Mouse (Mus musculus): ENCODE measurements around the gene Mertk. TPM values are rescaled to one million over a fixed set of nuclear protein-coding genes. Genes with fewer than 3 reads are reported as not detected.
A peak's percentile ranks its signal among the peaks of the same experiment; 100 is the strongest.

The Mertk gene
- polyA plus RNA-seq, 1 experiment from 2014 or later, result 4.6 TPM

DNA sequence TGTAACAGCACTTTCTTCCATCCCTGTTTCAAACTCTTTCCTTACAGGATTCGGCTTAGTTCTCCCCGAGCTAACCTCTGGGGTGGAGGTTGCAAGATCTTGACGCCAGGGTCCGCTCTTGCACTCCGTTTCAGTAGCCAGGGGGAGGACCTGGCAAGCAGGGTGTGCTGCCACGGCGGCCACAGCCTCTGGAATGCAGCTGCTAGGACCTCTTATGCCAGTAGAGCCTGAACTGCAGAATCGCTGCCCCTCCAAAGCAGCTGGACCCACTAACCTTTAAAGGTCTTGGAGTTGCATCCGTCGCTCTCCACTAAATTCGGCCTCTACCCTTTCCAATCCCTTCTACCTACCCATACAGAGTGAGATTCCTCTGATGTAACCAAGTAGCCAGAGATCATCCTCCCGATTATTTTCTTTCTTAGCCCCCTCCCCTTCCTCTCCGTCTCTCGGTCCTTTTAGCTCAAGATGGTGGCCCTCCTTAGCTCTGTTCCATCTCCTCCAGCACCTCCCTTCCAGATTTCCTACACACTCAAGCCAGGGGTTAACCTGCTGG lies 540 bp upstream of the Mertk start:
- Histone ChIP-seq H3K9ac (replicated peaks) (peak overlapping the region; percentile 60), H3K4me2 (replicated peaks) (peak overlapping the region; percentile 87), H3K36me3 (no peaks in the 10 kb centered on the region), H3K27ac (replicated peaks) (no peak overlapping the region), H3K27me3 (peaks cover 35% of the 10 kb centered on the region), H3K4me1 (peaks cover 18% of the 10 kb centered on the region), H3K4me3 (peak overlapping the region; percentile 56), H3K9me3 (no peaks in the 10 kb centered on the region)
- ATAC-seq (ENCODE audit: low FRiP score, low read depth), result peak; percentile 88
- WGBS, result under 1% methylated on average over 14 of the region's 14 CpGs

DNA sequence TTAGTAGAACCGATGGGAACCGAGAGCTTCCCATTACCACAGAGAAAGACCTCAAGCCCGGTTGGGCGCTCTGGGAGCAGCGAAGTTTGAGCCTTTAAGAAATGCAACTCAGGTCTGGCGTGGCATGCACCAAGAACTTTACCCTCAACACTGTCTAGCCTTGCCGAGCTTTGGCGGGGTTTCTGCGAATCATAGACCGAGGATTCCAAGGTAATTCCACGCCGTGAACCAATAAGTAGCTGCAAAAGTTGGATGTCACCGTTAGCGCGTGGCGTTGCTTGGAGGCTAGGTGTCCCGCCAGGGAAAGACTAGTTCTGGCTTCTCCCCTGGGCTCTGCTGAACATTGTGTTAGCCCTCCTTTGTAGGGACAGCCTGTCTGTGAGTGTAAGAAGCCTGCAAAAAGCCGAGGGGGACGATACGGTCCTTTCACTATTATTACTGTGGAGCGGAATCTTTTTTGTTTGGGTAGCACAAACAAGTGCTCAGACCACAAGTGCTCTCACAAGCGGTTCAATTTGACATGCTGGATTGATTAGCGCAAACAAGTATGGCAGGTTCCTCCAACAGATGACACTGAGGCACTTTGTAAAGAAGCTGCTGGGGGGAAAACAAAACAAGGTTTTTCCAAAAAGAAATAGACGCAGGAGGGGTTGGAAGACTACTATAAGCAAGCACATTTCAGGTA lies 587 bp downstream of the Mertk start:
- Histone ChIP-seq H3K27me3 (peaks cover 35% of the 10 kb centered on the region), H3K4me1 (peaks cover 18% of the 10 kb centered on the region), H3K9me3 (no peaks in the 10 kb centered on the region), H3K27ac (replicated peaks) (no peak overlapping the region), H3K4me3 (peak overlapping the region; percentile 56), H3K36me3 (no peaks in the 10 kb centered on the region), H3K9ac (replicated peaks) (peak overlapping the region; percentile 60), H3K4me2 (replicated peaks) (peak overlapping the region; percentile 87)
- WGBS, result under 1% methylated on average over 24 of the region's 24 CpGs
- no peak for ATAC-seq (ENCODE audit: low FRiP score, low read depth)

- Histone ChIP-seq H3K9ac (replicated peaks) (no peak overlapping the region), H3K27me3 (peaks cover 8% of the 10 kb centered on the region), H3K4me1 (peaks cover 9% of the 10 kb centered on the region), H3K4me3 (no peak overlapping the region), H3K4me2 (replicated peaks) (no peak overlapping the region), H3K36me3 (no peaks in the 10 kb centered on the region), H3K9me3 (no peaks in the 10 kb centered on the region), H3K27ac (replicated peaks) (no peak overlapping the region)
- no peak for ATAC-seq (ENCODE audit: low FRiP score, low read depth)
- 88% methylated on average over 3 of the region's 3 CpGs for WGBS
Measured at GRCm38 (mm10) chr2:128704474-128704873, 5.7 kb downstream of the Mertk start.

GRCm38 (mm10) chr2:128709264-128709663 lies 10.5 kb downstream of the Mertk start:
- WGBS, result 51% methylated on average over 6 of the region's 6 CpGs
- ATAC-seq (ENCODE audit: low FRiP score, low read depth), result no peak

DNA sequence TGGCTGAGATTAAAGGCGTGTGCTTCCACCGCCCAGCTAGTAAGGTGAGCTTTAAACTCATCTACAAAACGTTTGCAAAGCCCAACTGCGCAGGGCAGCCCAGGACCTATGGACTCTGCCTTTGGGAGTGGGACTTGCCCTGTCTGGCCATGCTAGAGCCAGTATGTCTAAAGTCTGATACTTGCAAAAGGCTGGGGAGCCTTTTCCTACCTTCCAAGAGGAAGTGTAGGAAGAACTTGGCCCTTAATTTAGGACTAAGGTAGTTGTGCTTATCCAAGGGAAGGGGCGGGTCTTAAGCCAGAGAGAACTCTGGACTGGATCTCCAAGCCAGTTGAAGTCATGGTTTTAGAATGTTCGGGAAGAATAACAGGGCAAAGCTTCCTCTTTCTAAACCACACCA lies 11.9 kb downstream of the Mertk start:
- no peak overlapping the region for H3K27ac ChIP-seq (replicated peaks)
- no peak overlapping the region for H3K9ac ChIP-seq (replicated peaks)
- H3K4me3 ChIP-seq, result no peak overlapping the region
- no peaks in the 10 kb centered on the region for H3K9me3 ChIP-seq
- H3K27me3 ChIP-seq, result no peaks in the 10 kb centered on the region
- H3K36me3 ChIP-seq, result no peaks in the 10 kb centered on the region
- H3K4me1 ChIP-seq, result peaks cover 24% of the 10 kb centered on the region; the same call in 1 of the 2 replicates
- ATAC-seq (ENCODE audit: low FRiP score, low read depth), result no peak
- no peak overlapping the region for H3K4me2 ChIP-seq (replicated peaks)
- 80% methylated on average over 6 of the region's 6 CpGs for WGBS

More at GRCm38 (mm10) chr2:128709264-128709663, 10.5 kb downstream of the Mertk start:
- H3K4me3 ChIP-seq, result no peak overlapping the region
- H3K9me3 ChIP-seq, result no peaks in the 10 kb centered on the region
- H3K4me2 ChIP-seq (replicated peaks), result no peak overlapping the region
- no peaks in the 10 kb centered on the region for H3K36me3 ChIP-seq
- H3K27me3 ChIP-seq, result no peaks in the 10 kb centered on the region
- peaks cover 20% of the 10 kb centered on the region; the same call in 1 of the 2 replicates for H3K4me1 ChIP-seq
- H3K27ac ChIP-seq (replicated peaks), result no peak overlapping the region
- no peak overlapping the region for H3K9ac ChIP-seq (replicated peaks)

GRCm38 (mm10) chr2:128712940-128713339 lies 14.2 kb downstream of the Mertk start:
- Histone ChIP-seq H3K27me3 (no peaks in the 10 kb centered on the region), H3K27ac (replicated peaks) (no peak overlapping the region), H3K9me3 (no peaks in the 10 kb centered on the region), H3K36me3 (no peaks in the 10 kb centered on the region), H3K9ac (replicated peaks) (no peak overlapping the region), H3K4me2 (replicated peaks) (no peak overlapping the region), H3K4me1 (peaks cover 24% of the 10 kb centered on the region; the same call in 1 of the 2 replicates), H3K4me3 (no peak overlapping the region)
- WGBS, result 79% methylated on average over 6 of the region's 6 CpGs
- ATAC-seq (ENCODE audit: low FRiP score, low read depth), result no peak

GRCm38 (mm10) chr2:128713548-128714003 lies 14.8 kb downstream of the Mertk start:
- H3K27me3 ChIP-seq, result no peaks in the 10 kb centered on the region
- H3K4me1 ChIP-seq, result peaks cover 24% of the 10 kb centered on the region; the same call in 1 of the 2 replicates
- WGBS, result 71% methylated on average over 5 of the region's 5 CpGs
- no peak overlapping the region for H3K9ac ChIP-seq (replicated peaks)
- H3K4me2 ChIP-seq (replicated peaks), result no peak overlapping the region
- H3K36me3 ChIP-seq, result no peaks in the 10 kb centered on the region
- H3K4me3 ChIP-seq, result no peak overlapping the region
- H3K9me3 ChIP-seq, result no peaks in the 10 kb centered on the region
- ATAC-seq (ENCODE audit: low FRiP score, low read depth), result no peak
- H3K27ac ChIP-seq (replicated peaks), result no peak overlapping the region

DNA sequence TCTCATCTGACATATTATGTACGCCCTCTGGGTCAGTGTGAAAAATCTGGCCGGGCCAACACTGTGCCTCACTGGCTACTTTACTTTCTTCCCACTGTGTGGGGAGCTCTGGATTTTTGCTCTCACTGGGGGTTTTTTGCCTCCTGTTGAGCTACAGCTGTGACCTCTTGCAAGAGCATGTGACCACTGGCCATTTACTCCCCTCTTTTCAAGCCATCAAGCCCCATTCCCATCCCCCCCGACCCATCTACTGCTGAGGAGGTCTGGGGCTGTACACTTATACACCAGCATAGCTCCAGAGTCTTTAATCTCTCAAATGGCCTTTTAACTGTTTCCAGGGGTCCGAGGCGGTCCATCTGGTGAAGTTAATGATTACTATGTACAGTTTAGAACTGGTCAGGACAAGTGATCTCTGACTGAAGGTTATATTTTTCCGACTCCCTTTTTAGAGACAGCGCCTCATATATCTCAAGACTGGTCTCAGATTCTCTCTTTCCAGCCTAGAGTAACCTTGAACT lies 16.0 kb downstream of the Mertk start:
- H3K9me3 ChIP-seq, result no peaks in the 10 kb centered on the region
- no peaks in the 10 kb centered on the region for H3K27me3 ChIP-seq
- H3K9ac ChIP-seq (replicated peaks), result no peak overlapping the region
- 75% methylated on average over 7 of the region's 7 CpGs for WGBS
- H3K27ac ChIP-seq (replicated peaks), result no peak overlapping the region
- H3K4me3 ChIP-seq, result no peak overlapping the region
- H3K36me3 ChIP-seq, result no peaks in the 10 kb centered on the region
- peaks cover 15% of the 10 kb centered on the region; the same call in 1 of the 2 replicates for H3K4me1 ChIP-seq
- ATAC-seq (ENCODE audit: low FRiP score, low read depth), result no peak
- H3K4me2 ChIP-seq (replicated peaks), result no peak overlapping the region

DNA sequence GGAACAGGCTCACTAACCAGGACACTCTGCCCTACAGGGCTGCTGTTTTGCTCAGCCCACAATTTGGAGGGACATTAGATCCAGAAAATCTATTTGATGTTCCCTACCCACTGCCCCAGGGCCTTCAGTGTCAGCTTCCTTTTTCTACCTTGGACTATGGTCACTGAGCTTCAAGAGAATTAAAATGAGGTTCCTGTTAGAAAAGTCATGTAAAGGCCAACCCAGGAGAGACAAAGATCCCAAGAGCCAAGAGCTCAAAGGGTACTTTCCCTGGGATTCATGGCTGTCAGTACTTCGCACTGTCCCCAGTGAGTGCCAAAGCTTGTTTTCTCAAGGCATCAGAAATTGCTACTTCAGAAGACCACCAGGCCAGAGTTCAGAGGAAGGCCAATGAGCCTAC lies 17.2 kb downstream of the Mertk start:
- no peak for ATAC-seq (ENCODE audit: low FRiP score, low read depth)
- H3K4me3 ChIP-seq, result no peak overlapping the region
- peaks cover 15% of the 10 kb centered on the region; the same call in 1 of the 2 replicates for H3K4me1 ChIP-seq
- H3K27me3 ChIP-seq, result no peaks in the 10 kb centered on the region
- no peaks in the 10 kb centered on the region for H3K9me3 ChIP-seq
- H3K4me2 ChIP-seq (replicated peaks), result no peak overlapping the region
- no peaks in the 10 kb centered on the region for H3K36me3 ChIP-seq
- no peak overlapping the region for H3K9ac ChIP-seq (replicated peaks)
- no peak overlapping the region for H3K27ac ChIP-seq (replicated peaks)
- 89% methylated on average over 1 of the region's 1 CpGs for WGBS

- Histone ChIP-seq H3K27me3 (no peaks in the 10 kb centered on the region), H3K27ac (replicated peaks) (no peak overlapping the region), H3K36me3 (no peaks in the 10 kb centered on the region), H3K4me3 (no peak overlapping the region), H3K4me1 (0 out of 2 replicates have a peak, but pooled peaks cover 3% of the 10 kb centered on the region), H3K4me2 (replicated peaks) (no peak overlapping the region), H3K9me3 (no peaks in the 10 kb centered on the region), H3K9ac (replicated peaks) (no peak overlapping the region)
- ATAC-seq (ENCODE audit: low FRiP score, low read depth), result no peak
- 84% methylated on average over 2 of the region's 2 CpGs for WGBS
Measured at GRCm38 (mm10) chr2:128719380-128719779, 20.6 kb downstream of the Mertk start.

DNA sequence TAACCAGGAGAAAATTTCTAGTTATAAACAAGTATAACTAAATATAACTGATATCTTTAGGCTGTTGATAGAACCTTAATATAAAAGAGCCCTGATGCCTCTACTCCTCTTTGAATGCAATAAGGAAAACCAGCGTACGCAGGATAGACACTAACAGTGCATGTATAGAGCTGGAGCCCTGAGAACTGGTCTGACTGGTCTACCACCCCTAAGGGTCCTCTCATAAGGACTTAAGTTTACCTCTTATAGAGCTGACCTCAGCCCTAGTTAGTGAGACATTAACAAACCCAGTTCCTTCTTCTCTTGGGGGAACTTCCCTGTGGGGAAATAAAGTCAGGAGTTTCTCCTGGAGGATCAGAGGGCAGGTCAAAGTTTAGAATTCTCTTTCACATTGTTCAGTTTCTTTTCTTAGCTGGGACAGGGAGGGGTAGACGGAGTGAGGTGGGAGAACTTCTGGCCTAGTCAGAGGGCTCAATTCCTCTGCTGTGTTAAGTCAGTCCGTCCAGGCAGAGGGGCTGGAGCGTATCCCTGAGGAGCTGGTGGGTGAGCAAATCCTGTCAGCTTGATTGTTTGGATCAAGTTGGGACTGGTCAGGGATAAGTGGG lies 23.5 kb downstream of the Mertk start:
- Histone ChIP-seq H3K9ac (replicated peaks) (no peak overlapping the region), H3K9me3 (no peaks in the 10 kb centered on the region), H3K4me3 (no peak overlapping the region), H3K4me2 (replicated peaks) (no peak overlapping the region), H3K36me3 (no peaks in the 10 kb centered on the region), H3K4me1 (no peaks in the 10 kb centered on the region), H3K27me3 (no peaks in the 10 kb centered on the region), H3K27ac (replicated peaks) (no peak overlapping the region)
- 88% methylated on average over 5 of the region's 5 CpGs for WGBS
- ATAC-seq (ENCODE audit: low FRiP score, low read depth), result no peak

DNA sequence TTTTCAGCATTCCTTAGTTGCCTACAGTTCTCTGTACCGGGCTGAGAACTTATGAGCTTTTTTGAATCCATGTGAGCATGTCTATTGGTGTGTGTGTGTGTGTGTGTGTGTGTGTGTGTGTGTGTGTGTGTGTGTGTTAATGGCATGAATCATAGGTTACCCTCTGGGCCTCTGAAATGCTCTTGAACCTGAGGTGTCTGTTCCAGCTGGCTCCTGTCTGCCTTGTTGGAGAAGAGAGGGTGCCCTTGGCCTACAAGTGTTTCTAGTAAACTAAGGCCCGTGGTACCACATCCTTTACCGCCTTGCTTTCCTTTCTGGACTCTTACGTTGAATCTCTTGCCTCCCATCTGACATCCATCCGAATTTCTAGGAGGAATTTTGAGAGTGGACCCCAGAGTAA lies 27.3 kb downstream of the Mertk start:
- ATAC-seq (ENCODE audit: low FRiP score, low read depth), result no peak
- no peaks in the 10 kb centered on the region for H3K27me3 ChIP-seq
- H3K4me3 ChIP-seq, result no peak overlapping the region
- 89% methylated on average over 5 of the region's 5 CpGs for WGBS
- no peak overlapping the region for H3K27ac ChIP-seq (replicated peaks)
- no peak overlapping the region for H3K9ac ChIP-seq (replicated peaks)
- H3K36me3 ChIP-seq, result no peaks in the 10 kb centered on the region
- H3K9me3 ChIP-seq, result no peaks in the 10 kb centered on the region
- H3K4me2 ChIP-seq (replicated peaks), result no peak overlapping the region
- no peaks in the 10 kb centered on the region for H3K4me1 ChIP-seq

All from midbrain, embryonic 12.5 days (tissue).